Mouse (Mus musculus) stomach, postnatal 0 days (tissue): ENCODE results near the gene Gng2. TPM values are rescaled to one million over a fixed set of nuclear protein-coding genes. Genes with fewer than 3 reads are reported as not detected.

Source experiments
- ATAC-seq: fragments of 200-750 bp; cut with Nextera tagmentation; 2 replicates; pipeline ENCODE4 v1.8.0; 2017; ENCODE audit not compliant: low FRiP score, low TSS enrichment
- DNase-seq: peaks from one replicate; pipeline ENCODE4 v3.0.0-alpha.2; 2016; ENCODE audit warnings: low spot score
- H3K27ac ChIP-seq: fragments of 300-500 bp; sonication (generic); replicated peaks from 2 replicates; pipeline ENCODE4 v1.5.1; 2014; ENCODE audit warnings: mild to moderate bottlenecking, control low read depth
- H3K27me3 ChIP-seq: fragments of 300-500 bp; sonication (generic); 2 replicates; pipeline ENCODE4 v1.6.1; 2014; ENCODE audit warnings: low read length; ENCODE audit not compliant: control insufficient read depth, insufficient read depth
- H3K36me3 ChIP-seq: fragments of 300-500 bp; sonication (generic); 2 replicates; pipeline ENCODE4 v1.6.1; 2014; ENCODE audit warnings: low read length, mixed read lengths; ENCODE audit not compliant: control insufficient read depth, insufficient read depth
- H3K4me1 ChIP-seq: fragments of 300-500 bp; sonication (generic); replicated peaks from 2 replicates; pipeline ENCODE4 v1.6.1; 2014; ENCODE audit warnings: antibody characterized with exemption; ENCODE audit not compliant: control insufficient read depth, insufficient read depth
- H3K4me2 ChIP-seq: fragments of 300-500 bp; sonication (generic); replicated peaks from 2 replicates; pipeline ENCODE4 v1.6.1; 2014; ENCODE audit warnings: low read depth, mild to moderate bottlenecking, control low read depth, moderate library complexity
- H3K4me3 ChIP-seq: fragments of 300-500 bp; sonication (generic); 2 replicates; pipeline ENCODE4 v1.5.1; 2014; ENCODE audit warnings: low read depth, low read length, control low read depth
- H3K9ac ChIP-seq: fragments of 300-500 bp; sonication (generic); 2 replicates; pipeline ENCODE4 v1.6.1; 2014; ENCODE audit warnings: mild to moderate bottlenecking, low read length, control low read depth, mixed read lengths
- H3K9me3 ChIP-seq: fragments of 300-500 bp; sonication (generic); 2 replicates; pipeline ENCODE4 v1.6.1; 2016; ENCODE audit warnings: low read length; ENCODE audit not compliant: control insufficient read depth
- CTCF ChIP-seq: IDR thresholded peaks from 2 replicates; pipeline ENCODE4 v1.5.1; 2016; ENCODE audit warnings: antibody characterized with exemption, low read depth, mild to moderate bottlenecking, moderate library complexity
- EP300 ChIP-seq: optimal IDR thresholded peaks from 2 replicates; pipeline ENCODE3; 2016; ENCODE audit warnings: antibody characterized with exemption
- WGBS: fragments of 180-500 bp; shearing (Covaris S2); extraction: QIAGEN DNeasy Blood & Tissue Kit; methylation state at CpG from one replicate; pipeline ENCODE4 v1.1.7; 2014; 5-methylcytosine and 5-hydroxymethylcytosine counted together
- polyA plus RNA-seq: library from polyadenylated mRNA; unstranded; fragments of >200 nt; fragmentation: Nextera tagmentation; extraction: Ambion mirVana; gene quantifications from 2 replicates; pipeline ENCODE4 v1.2.1, GENCODE M21; 2015

Gene Gng2
- polyA plus RNA-seq, 1 experiment from 2014 or later: 17.1 TPM

GRCm38 (mm10) chr14:19926312-19926711 is 51.1 kb downstream of the Gng2 start:
- WGBS: 74% methylated on average over 8 of the region's 8 CpGs
- no peak overlapping the region for H3K27ac ChIP-seq
- H3K4me3 ChIP-seq: no peak overlapping the region
- DNase-seq (no peak), ATAC-seq (no peak)
- H3K9ac ChIP-seq: no peak overlapping the region
- H3K4me1 ChIP-seq: no peaks in the 10 kb centered on the region
- H3K27me3 ChIP-seq: no peaks in the 10 kb centered on the region
- H3K4me2 ChIP-seq: no peak overlapping the region
- no peak for TF ChIP-seq CTCF
- no peak for TF ChIP-seq EP300
- no peaks in the 10 kb centered on the region for H3K36me3 ChIP-seq
- no peaks in the 10 kb centered on the region for H3K9me3 ChIP-seq

- no peak overlapping the region for H3K9ac ChIP-seq
- no peaks in the 10 kb centered on the region for H3K4me1 ChIP-seq
- H3K4me2 ChIP-seq: no peak overlapping the region
- no peaks in the 10 kb centered on the region for H3K36me3 ChIP-seq
- H3K9me3 ChIP-seq: no peaks in the 10 kb centered on the region
- no peak overlapping the region for H3K4me3 ChIP-seq
- no peak for TF ChIP-seq CTCF
- no peak for TF ChIP-seq EP300
- DNase-seq (no peak), ATAC-seq (no peak)
- 75% methylated on average over 6 of the region's 6 CpGs for WGBS
- H3K27ac ChIP-seq: no peak overlapping the region
- no peaks in the 10 kb centered on the region for H3K27me3 ChIP-seq
These were observed 52.3 kb downstream of the Gng2 start for GRCm38 (mm10) chr14:19925157-19925556.

- Histone ChIP-seq H3K9me3 (no peaks in the 10 kb centered on the region), H3K9ac (no peak overlapping the region), H3K4me3 (no peak overlapping the region), H3K4me2 (no peak overlapping the region), H3K4me1 (no peaks in the 10 kb centered on the region), H3K27ac (no peak overlapping the region), H3K36me3 (no peaks in the 10 kb centered on the region), H3K27me3 (no peaks in the 10 kb centered on the region)
- DNase-seq (no peak), ATAC-seq (no peak)
- no peak for TF ChIP-seq EP300
- no peak for TF ChIP-seq CTCF
- 90% methylated on average over 2 of the region's 2 CpGs for WGBS
These were observed 53.3 kb downstream of the Gng2 start for GRCm38 (mm10) chr14:19924086-19924485.

- DNase-seq (no peak), ATAC-seq (no peak)
- H3K36me3 ChIP-seq: no peaks in the 10 kb centered on the region
- no peaks in the 10 kb centered on the region for H3K9me3 ChIP-seq
- H3K27me3 ChIP-seq: no peaks in the 10 kb centered on the region
- TF ChIP-seq CTCF: no peak
- TF ChIP-seq EP300: no peak
- no peak overlapping the region for H3K4me3 ChIP-seq
- 66% methylated on average over 13 of the region's 13 CpGs for WGBS
- H3K4me1 ChIP-seq: no peaks in the 10 kb centered on the region
- no peak overlapping the region for H3K27ac ChIP-seq
- no peak overlapping the region for H3K4me2 ChIP-seq
- H3K9ac ChIP-seq: no peak overlapping the region
These were observed 57.2 kb downstream of the Gng2 start for GRCm38 (mm10) chr14:19920254-19920691.

- no peak for DNase-seq
- Histone ChIP-seq H3K4me1 (no peaks in the 10 kb centered on the region), H3K36me3 (no peaks in the 10 kb centered on the region), H3K9ac (no peak overlapping the region), H3K4me2 (no peak overlapping the region), H3K9me3 (no peaks in the 10 kb centered on the region), H3K27ac (no peak overlapping the region), H3K27me3 (no peaks in the 10 kb centered on the region), H3K4me3 (no peak overlapping the region)
- ATAC-seq: no peak
- 80% methylated on average over 7 of the region's 7 CpGs for WGBS
- no peak for TF ChIP-seq CTCF
- TF ChIP-seq EP300: no peak
These were observed 57.6 kb downstream of the Gng2 start for GRCm38 (mm10) chr14:19919789-19920188.

- ATAC-seq: no peak
- no peak for TF ChIP-seq EP300
- TF ChIP-seq CTCF: no peak
- Histone ChIP-seq H3K27me3 (no peaks in the 10 kb centered on the region), H3K36me3 (no peaks in the 10 kb centered on the region), H3K27ac (no peak overlapping the region), H3K9ac (no peak overlapping the region), H3K4me1 (no peaks in the 10 kb centered on the region), H3K9me3 (no peaks in the 10 kb centered on the region), H3K4me2 (no peak overlapping the region), H3K4me3 (no peak overlapping the region)
- WGBS: 75% methylated on average over 7 of the region's 7 CpGs
- DNase-seq: no peak
These were observed 59.9 kb downstream of the Gng2 start for GRCm38 (mm10) chr14:19917534-19917933.
